Mouse (Mus musculus): ENCODE measurements around the gene Brms1. TPM values are rescaled to one million over a fixed set of nuclear protein-coding genes. Genes with fewer than 3 reads are reported as not detected.

The Brms1 gene
- total and polyA plus RNA-seq, 3 experiments = 14.3 to 18.1 (median 16.9) TPM

- Histone ChIP-seq H3K9ac (ENCODE audit: low read depth, low read length) (no peak overlapping the region), H3K4me3 (no peak overlapping the region), H3K36me3 (ENCODE audit: control insufficient read depth, insufficient read depth, low read length) (no peaks in the 10 kb centered on the region), H3K27me3 (ENCODE audit: control insufficient read depth, insufficient read depth, low read length) (no peaks in the 10 kb centered on the region), H3K79me2 (replicated peaks; ENCODE audit: control insufficient read depth, insufficient read depth, low read length) (no peaks in the 10 kb centered on the region), H3K27ac (no peak overlapping the region), H3K4me1 (ENCODE audit: control insufficient read depth, insufficient read depth, low read length) (no peaks in the 10 kb centered on the region)
- DNase-seq = no peak
- 87% methylated on average over 3 of the region's 3 CpGs for WGBS
- no peak for TF ChIP-seq CTCF (IDR thresholded peaks at IDR 0.05)
- TF ChIP-seq EP300 (IDR thresholded peaks at IDR 0.05; ENCODE audit: insufficient read depth, low read depth, low read length) = no peak
- TF ChIP-seq POLR2A (IDR thresholded peaks at IDR 0.05; ENCODE audit: insufficient read depth, low read depth, low read length) = no peak
- intact Hi-C loops (cut with DNase I) = no loop called here
Observed at GRCm38 (mm10) chr19:5032686-5033085, 8.5 kb upstream of the Brms1 start.

- WGBS = 77% methylated on average over 4 of the region's 4 CpGs
Observed at GRCm38 (mm10) chr19:5036577-5036976, 4.6 kb upstream of the Brms1 start.

GRCm38 (mm10) chr19:5037678-5038571, 3.2 kb upstream of the Brms1 start:
- H3K27ac ChIP-seq = peak overlapping the region; percentile 88
- H3K4me1 ChIP-seq (ENCODE audit: control insufficient read depth, insufficient read depth, low read length) = peaks cover 12% of the 10 kb centered on the region
- H3K27me3 ChIP-seq (ENCODE audit: control insufficient read depth, insufficient read depth, low read length) = no peaks in the 10 kb centered on the region
- DNase-seq = peak; percentile 81 to 87
- no peak overlapping the region for H3K9ac ChIP-seq (ENCODE audit: low read depth, low read length)
- intact Hi-C loops (cut with DNase I) = loop anchor here (5.0 kb wide), 1 partner anchor 49 kb away; the partner anchor contains the start of genes Tmem151a and Yif1a
- H3K79me2 ChIP-seq (replicated peaks; ENCODE audit: control insufficient read depth, insufficient read depth, low read length) = no peaks in the 10 kb centered on the region
- H3K4me3 ChIP-seq = peak overlapping the region; percentile 79
- no peaks in the 10 kb centered on the region for H3K36me3 ChIP-seq (ENCODE audit: control insufficient read depth, insufficient read depth, low read length)
- TF ChIP-seq POLR2A (IDR thresholded peaks at IDR 0.05; ENCODE audit: insufficient read depth, low read depth, low read length) (no peak), EP300 (IDR thresholded peaks at IDR 0.05; ENCODE audit: insufficient read depth, low read depth, low read length) (peak; percentile 75; the same call in 1 of the 2 replicates), CTCF (IDR thresholded peaks at IDR 0.05) (no peak)
- WGBS = 5% methylated on average over 32 of the region's 32 CpGs

More at GRCm38 (mm10) chr19:5036577-5036976, 4.6 kb upstream of the Brms1 start:
- no peaks in the 10 kb centered on the region for H3K36me3 ChIP-seq (ENCODE audit: control insufficient read depth, insufficient read depth, low read length)
- H3K79me2 ChIP-seq (replicated peaks; ENCODE audit: control insufficient read depth, insufficient read depth, low read length) = no peaks in the 10 kb centered on the region
- TF ChIP-seq EP300 (IDR thresholded peaks at IDR 0.05; ENCODE audit: insufficient read depth, low read depth, low read length) = no peak
- no peak for TF ChIP-seq POLR2A (IDR thresholded peaks at IDR 0.05; ENCODE audit: insufficient read depth, low read depth, low read length)
- no peak for TF ChIP-seq CTCF (IDR thresholded peaks at IDR 0.05)
- no peak for DNase-seq
- no peak overlapping the region for H3K27ac ChIP-seq
- intact Hi-C loops (cut with DNase I) = loop anchor here (5.0 kb wide), 1 partner anchor 51 kb away; the partner anchor contains the start of genes Tmem151a and Yif1a
- no peak overlapping the region for H3K9ac ChIP-seq (ENCODE audit: low read depth, low read length)
- no peaks in the 10 kb centered on the region for H3K27me3 ChIP-seq (ENCODE audit: control insufficient read depth, insufficient read depth, low read length)
- peaks cover 11% of the 10 kb centered on the region for H3K4me1 ChIP-seq (ENCODE audit: control insufficient read depth, insufficient read depth, low read length)
- no peak overlapping the region for H3K4me3 ChIP-seq

GRCm38 (mm10) chr19:5038709-5039156, 2.4 kb upstream of the Brms1 start, which contains the start of the genes B4gat1 and AC124502.3:
B4gat1 (plus strand) TSS chr19:5038826.
AC124502.3 (plus strand) TSS chr19:5038891.
- Histone ChIP-seq H3K4me1 (ENCODE audit: control insufficient read depth, insufficient read depth, low read length) (peaks cover 12% of the 10 kb centered on the region), H3K4me3 (peak within 1 kb of the TSS; percentile 79), H3K36me3 (ENCODE audit: control insufficient read depth, insufficient read depth, low read length) (no peaks in the 10 kb centered on the region), H3K9ac (ENCODE audit: low read depth, low read length) (peak within 1 kb of the TSS; percentile 94), H3K27ac (peak within 1 kb of the TSS; percentile 88), H3K79me2 (replicated peaks; ENCODE audit: control insufficient read depth, insufficient read depth, low read length) (no peaks in the 10 kb centered on the region), H3K27me3 (ENCODE audit: control insufficient read depth, insufficient read depth, low read length) (no peaks in the 10 kb centered on the region)
- intact Hi-C loops (cut with DNase I) = loop anchor here (5.0 kb wide), 1 partner anchor 49 kb away; the partner anchor contains the start of genes Tmem151a and Yif1a
- under 1% methylated on average over 44 of the region's 44 CpGs for WGBS
- TF ChIP-seq CTCF (IDR thresholded peaks at IDR 0.05) (peak; percentile 64), POLR2A (IDR thresholded peaks at IDR 0.05; ENCODE audit: insufficient read depth, low read depth, low read length) (peak; percentile 63), EP300 (IDR thresholded peaks at IDR 0.05; ENCODE audit: insufficient read depth, low read depth, low read length) (no peak)
- peak; percentile 92 for DNase-seq

- Histone ChIP-seq H3K4me1 (ENCODE audit: control insufficient read depth, insufficient read depth, low read length) (peaks cover 12% of the 10 kb centered on the region), H3K4me3 (peak overlapping the region; percentile 79), H3K27ac (peak overlapping the region; percentile 88), H3K36me3 (ENCODE audit: control insufficient read depth, insufficient read depth, low read length) (no peaks in the 10 kb centered on the region), H3K79me2 (replicated peaks; ENCODE audit: control insufficient read depth, insufficient read depth, low read length) (no peaks in the 10 kb centered on the region), H3K27me3 (ENCODE audit: control insufficient read depth, insufficient read depth, low read length) (no peaks in the 10 kb centered on the region), H3K9ac (ENCODE audit: low read depth, low read length) (peak overlapping the region; percentile 94)
- TF ChIP-seq EP300 (IDR thresholded peaks at IDR 0.05; ENCODE audit: insufficient read depth, low read depth, low read length) = no peak
- TF ChIP-seq POLR2A (IDR thresholded peaks at IDR 0.05; ENCODE audit: insufficient read depth, low read depth, low read length) = no peak
- TF ChIP-seq CTCF (IDR thresholded peaks at IDR 0.05) = no peak
- DNase-seq = no peak
- intact Hi-C loops (cut with DNase I) = loop anchor here (5.0 kb wide), 1 partner anchor 48 kb away; the partner anchor contains the start of genes Tmem151a and Yif1a
- WGBS = 13% methylated on average over 41 of the region's 41 CpGs
Observed at GRCm38 (mm10) chr19:5039301-5040114, 1.6 kb upstream of the Brms1 start.

Measured in heart, adult 2 months (tissue).